Mouse (Mus musculus) bone marrow, adult 2 months (tissue): ENCODE data around the gene Ms4a3.

Experiments
- CTCF ChIP-seq: fragments of 200-500 bp; IDR thresholded peaks from 2 replicates; pipeline ENCODE4 v1.5.1; 2011; ENCODE audit warnings: low read length, control low read depth; ENCODE audit not compliant: control insufficient read depth, insufficient read depth
- POLR2A ChIP-seq: fragments of 200-500 bp; IDR thresholded peaks from 2 replicates; pipeline ENCODE4 v1.6.1; 2011; ENCODE audit warnings: low read depth, mild to moderate bottlenecking, control low read depth, low read length, borderline replicate concordance; ENCODE audit not compliant: control insufficient read depth

GRCm38 (mm10) chr19:11649564-11649963 is 8.9 kb upstream of the Ms4a3 start:
- TF ChIP-seq CTCF, result no peak
- TF ChIP-seq POLR2A, result no peak
